Mouse (Mus musculus): ENCODE measurements at regions not wholly inside any gene's neighbourhood (a gene's known extent, or its start where the extent isn't known, plus 50 kb on each side); places are given as distances from the start of the nearest gene placed in this dataset.
"Not testable (repeated sequence)": the region's sequence is repeated elsewhere in the genome, so short reads cannot be mapped to it uniquely, and the experiment has no call there.

GRCm38 (mm10) chr13:50906431-50906830, 194.2 kb upstream of the Spin1 start:
- not testable (repeated sequence) for DNase-seq

- no peak for DNase-seq
These were observed 193.8 kb upstream of the Spin1 start for GRCm38 (mm10) chr13:50906910-50907309.

- DNase-seq: not testable (repeated sequence)
These were observed 187.9 kb upstream of the Spin1 start for GRCm38 (mm10) chr13:50912776-50913175.

GRCm38 (mm10) chr13:50934017-50934416, 166.7 kb upstream of the Spin1 start:
- DNase-seq: not testable (repeated sequence)

GRCm38 (mm10) chr13:50942561-50942960, 158.1 kb upstream of the Spin1 start:
- no peak for DNase-seq

- DNase-seq: peak; percentile 67
These were observed 151.0 kb upstream of the Spin1 start for GRCm38 (mm10) chr13:50949545-50950226.

- no peak for DNase-seq
These were observed 146.0 kb upstream of the Spin1 start for GRCm38 (mm10) chr13:50954671-50955070.

GRCm38 (mm10) chr13:50958051-50958883, 142.4 kb upstream of the Spin1 start:
- DNase-seq: no peak

GRCm38 (mm10) chr13:50960909-50961308, 139.8 kb upstream of the Spin1 start:
- DNase-seq: no peak

- no peak for DNase-seq
These were observed 136.6 kb upstream of the Spin1 start for GRCm38 (mm10) chr13:50964070-50964469.

- not testable (repeated sequence) for DNase-seq
These were observed 135.6 kb upstream of the Spin1 start for GRCm38 (mm10) chr13:50965041-50965440.

GRCm38 (mm10) chr13:50965678-50966077, 135.0 kb upstream of the Spin1 start:
- no peak for DNase-seq

GRCm38 (mm10) chr13:50966826-50967225, 133.9 kb upstream of the Spin1 start:
- DNase-seq: no peak

- no peak for DNase-seq
These were observed 127.3 kb upstream of the Spin1 start for GRCm38 (mm10) chr13:50973379-50973778.

GRCm38 (mm10) chr13:50975306-50975920, 125.3 kb upstream of the Spin1 start:
- DNase-seq: no peak

- no peak for DNase-seq
These were observed 118.7 kb upstream of the Spin1 start for GRCm38 (mm10) chr13:50982005-50982404.

- no peak for DNase-seq
These were observed 117.7 kb upstream of the Spin1 start for GRCm38 (mm10) chr13:50982990-50983389.

GRCm38 (mm10) chr13:50991726-50992432, 108.8 kb upstream of the Spin1 start:
- no peak for DNase-seq

GRCm38 (mm10) chr13:50999738-51000137, 100.9 kb upstream of the Spin1 start:
- no peak for DNase-seq

GRCm38 (mm10) chr13:51004827-51005226, 95.9 kb upstream of the Spin1 start:
- DNase-seq: no peak

GRCm38 (mm10) chr13:51010736-51011135, 89.9 kb upstream of the Spin1 start:
- DNase-seq: no peak

- DNase-seq: no peak
These were observed 84.5 kb upstream of the Spin1 start for GRCm38 (mm10) chr13:51016209-51016608.

Measured in liver (tissue).